Mouse (Mus musculus) spleen, adult 2 months (tissue): ENCODE data around the gene Lpcat2.

Experiments
- CTCF ChIP-seq: fragments of 200-500 bp; IDR thresholded peaks from 2 replicates; pipeline ENCODE4 v1.5.1; 2011; ENCODE audit warnings: mild to moderate bottlenecking, inconsistent platforms; ENCODE audit not compliant: insufficient read depth, insufficient read length, insufficient replicate concordance; ENCODE audit errors: extremely low read depth
- POLR2A ChIP-seq: fragments of 200-500 bp; IDR thresholded peaks from 2 replicates; pipeline ENCODE4 v1.6.1; 2011; ENCODE audit warnings: low read depth, low read length, inconsistent platforms

DNA sequence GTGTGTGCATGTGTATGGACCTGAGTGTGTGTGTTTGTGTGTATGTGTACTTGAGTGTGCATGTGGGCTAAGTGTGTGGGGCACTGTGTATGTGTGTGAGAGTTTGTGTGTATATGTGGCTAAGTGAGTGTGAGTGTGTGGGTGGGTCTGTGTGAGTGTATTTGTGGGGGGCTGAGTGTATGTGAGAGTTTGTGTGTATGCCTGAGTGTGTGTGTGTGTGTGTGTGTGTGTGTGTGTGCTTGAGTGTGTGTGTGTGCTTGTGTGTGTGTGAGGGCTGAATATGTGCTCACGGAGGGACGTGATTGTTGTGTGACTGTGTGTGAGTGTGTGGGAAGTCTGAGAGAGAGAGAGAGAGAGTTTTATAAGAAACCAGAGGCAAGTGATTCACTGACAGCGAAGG lies 3.8 kb upstream of the Lpcat2 start:
- no peak for TF ChIP-seq POLR2A
- no peak for TF ChIP-seq CTCF
